Mouse (Mus musculus): ENCODE measurements around the gene Zfp536. TPM values are rescaled to one million over a fixed set of nuclear protein-coding genes. Genes with fewer than 3 reads are reported as not detected.

Zfp536 gene
- polyA plus RNA-seq, 1 experiment from 2014 or later = 8.8 TPM

Other genes starting within 250 kb of the Zfp536 start
- 29.6 TPM in 2 replicates for gene Uri1, start 249.9 kb upstream of the Zfp536 start, polyA plus RNA-seq (2015; fragmentation: Nextera tagmentation; extraction: Ambion mirVana)